Comparison of ENCODE assay signal across 8 mouse cellular contexts in genomic region chr1:74397919-74398451, GRCm38 (mm10). TPM values are rescaled to one million over a fixed set of nuclear protein-coding genes. Genes with fewer than 3 reads are reported as not detected.
DNase-seq lines count a peak whose midpoint lies in the region; ATAC-seq and TF ChIP-seq lines count a peak whose summit lies in the region.

No protein-coding gene starts in this region.

- 0 out of 2 replicates have a peak overlapping the region, but pooled peaks have one; percentile 57 for H3K27ac ChIP-seq in embryonic facial prominence, embryonic 11.5 days (replicated peaks; ENCODE audit: low read depth, low read length)
- H3K27ac ChIP-seq in heart, adult 2 months: peak overlapping the region; percentile 95
- peak overlapping the region; percentile 91 for H3K27ac ChIP-seq in liver, embryonic 13.5 days
- H3K27ac ChIP-seq in stomach, embryonic 15.5 days: peak overlapping the region; percentile 95

- peak; percentile 91 for DNase-seq in A20 (ENCODE audit: low read depth, low spot score)
- DNase-seq in adrenal gland, adult 2 months: peak; percentile 78
- peak; percentile 75 for DNase-seq in embryonic facial prominence, embryonic 11.5 days (ENCODE audit: low spot score)
- DNase-seq in heart, adult 2 months: peak; percentile 75 to 77
- peak; percentile 80 for DNase-seq in kidney, adult 11 months
- DNase-seq in liver, embryonic 13.5 days: peak; percentile 67
- DNase-seq in naive thymus-derived CD4-positive, alpha-beta T cell, adult 2 months (ENCODE audit: low read depth): peak; percentile 90

- 6% methylated on average over 11 of the region's 11 CpGs for WGBS in embryonic facial prominence, embryonic 11.5 days
- 5% methylated on average over 11 of the region's 11 CpGs for WGBS in heart, adult 2 months
- 6% methylated on average over 11 of the region's 11 CpGs for WGBS in liver, embryonic 13.5 days (ENCODE audit: insufficient replicate concordance)
- 5% methylated on average over 11 of the region's 11 CpGs for WGBS in stomach, embryonic 15.5 days

- no peaks in the 10 kb centered on the region for H3K27me3 ChIP-seq in embryonic facial prominence, embryonic 11.5 days (ENCODE audit: control insufficient read depth, insufficient read depth, low read length)
- H3K27me3 ChIP-seq in heart, adult 2 months (ENCODE audit: control insufficient read depth, insufficient read depth, low read length): no peaks in the 10 kb centered on the region
- no peaks in the 10 kb centered on the region for H3K27me3 ChIP-seq in liver, embryonic 13.5 days
- no peaks in the 10 kb centered on the region for H3K27me3 ChIP-seq in stomach, embryonic 15.5 days (replicated peaks)

- ATAC-seq in embryonic facial prominence, embryonic 11.5 days (replicated peaks; ENCODE audit: insufficient number of reproducible peaks, low FRiP score, low TSS enrichment, low read depth): peak; percentile 57
- ATAC-seq in liver, embryonic 13.5 days (ENCODE audit: low read depth): peak; percentile 15
- ATAC-seq in stomach, embryonic 15.5 days (ENCODE audit: insufficient read depth, low FRiP score, low read depth): peak; percentile 11; the same call in 1 of the 2 replicates

- no peaks in the 10 kb centered on the region for H3K9me3 ChIP-seq in embryonic facial prominence, embryonic 11.5 days (replicated peaks; ENCODE audit: control insufficient read depth, low read length)
- H3K9me3 ChIP-seq in liver, embryonic 13.5 days (replicated peaks): no peaks in the 10 kb centered on the region
- no peaks in the 10 kb centered on the region for H3K9me3 ChIP-seq in stomach, embryonic 15.5 days

- intact Hi-C loops in heart, adult 2 months (cut with DNase I): loop anchor here (2.0 to 10.0 kb wide), 3 partner anchors 55 to 191 kb away; partner anchors contain the start of genes Bcs1l and Zfp142

- peaks cover 8% of the 10 kb centered on the region for H3K36me3 ChIP-seq in embryonic facial prominence, embryonic 11.5 days (replicated peaks; ENCODE audit: control insufficient read depth, insufficient read depth, low read depth, low read length)
- no peaks in the 10 kb centered on the region for H3K36me3 ChIP-seq in heart, adult 2 months (ENCODE audit: control insufficient read depth, insufficient read depth, low read length)
- H3K36me3 ChIP-seq in liver, embryonic 13.5 days: peaks cover 26% of the 10 kb centered on the region
- H3K36me3 ChIP-seq in stomach, embryonic 15.5 days: peaks cover 19% of the 10 kb centered on the region

- H3K9ac ChIP-seq in embryonic facial prominence, embryonic 11.5 days (replicated peaks; ENCODE audit: low read length): peak overlapping the region; percentile 58
- H3K9ac ChIP-seq in heart, adult 2 months (ENCODE audit: low read depth, low read length): peak overlapping the region; percentile 58
- H3K9ac ChIP-seq in liver, embryonic 13.5 days: peak overlapping the region; percentile 76
- peak overlapping the region; percentile 43; the same call in 1 of the 2 replicates for H3K9ac ChIP-seq in stomach, embryonic 15.5 days

- H3K4me1 ChIP-seq in embryonic facial prominence, embryonic 11.5 days (ENCODE audit: control insufficient read depth, insufficient read depth, low read length): no peaks in the 10 kb centered on the region
- H3K4me1 ChIP-seq in heart, adult 2 months (ENCODE audit: control insufficient read depth, insufficient read depth, low read length): peaks cover 5% of the 10 kb centered on the region; the same call in 1 of the 2 replicates
- H3K4me1 ChIP-seq in liver, embryonic 13.5 days (replicated peaks): peaks cover 76% of the 10 kb centered on the region
- H3K4me1 ChIP-seq in stomach, embryonic 15.5 days: peaks cover 23% of the 10 kb centered on the region

- H3K4me2 ChIP-seq in embryonic facial prominence, embryonic 11.5 days (ENCODE audit: low read depth, low read length): peak overlapping the region; percentile 64
- peak overlapping the region; percentile 94 for H3K4me2 ChIP-seq in liver, embryonic 13.5 days
- peak overlapping the region; percentile 81 for H3K4me2 ChIP-seq in stomach, embryonic 15.5 days

- H3K4me3 ChIP-seq in embryonic facial prominence, embryonic 11.5 days (ENCODE audit: low read depth, low read length): peak overlapping the region; percentile 22
- H3K4me3 ChIP-seq in heart, adult 2 months: peak overlapping the region; percentile 54
- peak overlapping the region; percentile 62 for H3K4me3 ChIP-seq in liver, embryonic 13.5 days (replicated peaks)
- peak overlapping the region; percentile 43 for H3K4me3 ChIP-seq in stomach, embryonic 15.5 days (replicated peaks)

- no peaks in the 10 kb centered on the region for H3K79me2 ChIP-seq in heart, adult 2 months (replicated peaks; ENCODE audit: control insufficient read depth, insufficient read depth, low read length)

- no peak for TF ChIP-seq EP300 in heart, adult 2 months (IDR thresholded peaks at IDR 0.05; ENCODE audit: insufficient read depth, low read depth, low read length)

- peak; percentile 85 for TF ChIP-seq CTCF in heart, adult 2 months (IDR thresholded peaks at IDR 0.05)

- no peak for TF ChIP-seq POLR2A in heart, adult 2 months (IDR thresholded peaks at IDR 0.05; ENCODE audit: insufficient read depth, low read depth, low read length)

RNA-seq across cellular contexts. Expression of gene Ctdsp1, which starts 6.7 kb away (rescaled TPM):
- total RNA-seq in adrenal gland, adult 2 months (2021): 100 to 1,000 TPM; 169 to 172 TPM
- 195 and 226 TPM in 2 replicates for polyA plus RNA-seq in adrenal gland, adult 2 months (2012; rRNA removed)
- 60.0 and 66.2 TPM in 2 replicates for polyA plus RNA-seq in embryonic facial prominence, embryonic 11.5 days (2014; fragmentation: Nextera tagmentation; extraction: Ambion mirVana)
- 100 to 1,000 TPM; 122 to 137 TPM for total RNA-seq in heart, adult 2 months (2021)
- 122 and 127 TPM in 2 replicates for polyA plus RNA-seq in heart, adult 2 months (2012; rRNA removed)
- polyA plus RNA-seq in liver, embryonic 13.5 days (2015; fragmentation: Nextera tagmentation; extraction: Ambion mirVana): 33.1 and 35.6 TPM in 2 replicates
- polyA plus RNA-seq in stomach, embryonic 15.5 days (2015; fragmentation: Nextera tagmentation; extraction: Ambion mirVana): 82.9 and 86.2 TPM in 2 replicates

RNA-seq across cellular contexts. Expression of gene Vil1, which starts 11.2 kb away (rescaled TPM):
- total RNA-seq in adrenal gland, adult 2 months (2021): 1 to 10 TPM in 1 of 2 experiments, under 1 TPM in 1; 0.95 to 1.1 TPM
- 0.13 and 0.20 TPM in 2 replicates for polyA plus RNA-seq in adrenal gland, adult 2 months (2012; rRNA removed)
- polyA plus RNA-seq in embryonic facial prominence, embryonic 11.5 days (2014; fragmentation: Nextera tagmentation; extraction: Ambion mirVana): 0.07 and 0.11 TPM in 2 replicates
- total RNA-seq in heart, adult 2 months (2021): under 1 TPM; 0.80 to 0.97 TPM
- polyA plus RNA-seq in heart, adult 2 months (2012; rRNA removed): 0.27 and 0.29 TPM in 2 replicates
- 0.62 and 0.90 TPM in 2 replicates for polyA plus RNA-seq in liver, embryonic 13.5 days (2015; fragmentation: Nextera tagmentation; extraction: Ambion mirVana)
- 32.2 and 41.1 TPM in 2 replicates for polyA plus RNA-seq in stomach, embryonic 15.5 days (2015; fragmentation: Nextera tagmentation; extraction: Ambion mirVana)

RNA-seq across cellular contexts. Expression of gene Slc11a1, which starts 23.0 kb away (rescaled TPM):
- 10 to 100 TPM; 13.1 to 16.3 TPM for total RNA-seq in adrenal gland, adult 2 months (2021)
- 39.4 and 50.7 TPM in 2 replicates for polyA plus RNA-seq in adrenal gland, adult 2 months (2012; rRNA removed)
- polyA plus RNA-seq in embryonic facial prominence, embryonic 11.5 days (2014; fragmentation: Nextera tagmentation; extraction: Ambion mirVana): 2.4 and 4.9 TPM in 2 replicates
- 1 to 10 TPM; 5.2 to 5.8 TPM for total RNA-seq in heart, adult 2 months (2021)
- polyA plus RNA-seq in heart, adult 2 months (2012; rRNA removed): 12.3 and 13.0 TPM in 2 replicates
- polyA plus RNA-seq in liver, embryonic 13.5 days (2015; fragmentation: Nextera tagmentation; extraction: Ambion mirVana): 9.6 and 10.0 TPM in 2 replicates
- polyA plus RNA-seq in stomach, embryonic 15.5 days (2015; fragmentation: Nextera tagmentation; extraction: Ambion mirVana): 6.1 and 6.6 TPM in 2 replicates

RNA-seq across cellular contexts. Expression of gene Catip, which starts 36.1 kb away (rescaled TPM):
- total RNA-seq in adrenal gland, adult 2 months (2021): under 1 TPM; 0.29 to 0.69 TPM
- polyA plus RNA-seq in adrenal gland, adult 2 months (2012; rRNA removed): 0.24 and 0.51 TPM in 2 replicates
- polyA plus RNA-seq in embryonic facial prominence, embryonic 11.5 days (2014; fragmentation: Nextera tagmentation; extraction: Ambion mirVana): 0.22 and 0.36 TPM in 2 replicates
- total RNA-seq in heart, adult 2 months (2021): under 1 TPM; 0.29 to 0.34 TPM
- 1.1 and 2.3 TPM in 2 replicates for polyA plus RNA-seq in heart, adult 2 months (2012; rRNA removed)
- polyA plus RNA-seq in liver, embryonic 13.5 days (2015; fragmentation: Nextera tagmentation; extraction: Ambion mirVana): 0.08 and 0.13 TPM in 2 replicates
- 0.53 and 0.55 TPM in 2 replicates for polyA plus RNA-seq in stomach, embryonic 15.5 days (2015; fragmentation: Nextera tagmentation; extraction: Ambion mirVana)

Comparison
In these comparisons a context has a peak if more than half of its experiments do, and no peak if none do; other contexts are left out.
1. Peak in every context shown above with its lines: DNase-seq, ATAC-seq, H3K4me3 ChIP-seq and H3K27ac ChIP-seq.
2. RNA of gene Vil1, which starts 11.2 kb away (polyA plus RNA-seq): 32.2 to 41.1 TPM in stomach, embryonic 15.5 days; 0.62 to 0.90 TPM in liver, embryonic 13.5 days, 0.27 to 0.29 TPM in heart, adult 2 months, 0.13 to 0.20 TPM in adrenal gland, adult 2 months and 0.07 to 0.11 TPM in embryonic facial prominence, embryonic 11.5 days; every median in the first group is over 10 times any median in the second.